Mouse (Mus musculus): ENCODE results near the gene Rbmx.

DNA sequence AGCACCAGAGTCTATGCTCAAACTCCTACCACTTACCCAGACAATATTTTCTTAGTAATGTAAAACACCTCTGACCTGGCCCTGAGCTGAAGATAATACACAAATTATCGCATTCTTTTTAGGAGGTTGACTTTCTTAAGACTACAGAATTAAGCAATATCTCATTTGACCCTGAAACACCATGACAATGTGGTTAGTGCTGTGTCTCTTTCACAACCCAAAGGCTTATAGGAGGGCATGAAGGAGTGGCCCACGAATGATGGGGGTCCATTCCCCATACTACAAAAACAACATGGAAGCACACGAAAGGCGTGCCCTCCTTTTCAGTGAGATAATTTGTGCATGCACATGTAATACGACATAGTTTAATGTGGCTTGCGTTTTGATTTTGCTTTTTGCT, 57.5 kb downstream of the Rbmx start:
- TF ChIP-seq CTCF (IDR thresholded peaks at IDR 0.05; ENCODE audit: insufficient read depth, low read depth, low read length) (no peak), POLR2A (IDR thresholded peaks at IDR 0.05; ENCODE audit: insufficient read depth, low read depth, low read length) (no peak)

Measured in olfactory bulb, adult 2 months (tissue).